Mouse (Mus musculus) liver, embryonic 14 days (tissue): ENCODE measurements around the gene Gpr83. TPM values are rescaled to one million over a fixed set of nuclear protein-coding genes. Genes with fewer than 3 reads are reported as not detected.

Experiments
- polyA plus RNA-seq: library from polyadenylated mRNA; depleted of rRNA; stranded (reverse); fragments of >200 nt; gene quantifications from 2 replicates; pipeline ENCODE4 v1.2.3, GENCODE M21; 2012; rRNA removed

Gpr83 gene
- polyA plus RNA-seq: 0.05 TPM in 1 of 2 replicates, not detected in the other

GRCm38 (mm10) chr9:14859868-14860639 is at the start of gene Gpr83:
Gpr83 (plus strand) TSS chr9:14860210.

GRCm38 (mm10) chr9:14903581-14904378 is 43.8 kb downstream of the Gpr83 start, which contains the start of gene Izumo1r:
Izumo1r (minus strand) TSS chr9:14903949.

Other genes starting within 250 kb of the Gpr83 start
- gene Amotl1, start 215.2 kb upstream of the Gpr83 start, polyA plus RNA-seq: 1.9 and 2.1 TPM in 2 replicates
- gene Piwil4, start 119.5 kb upstream of the Gpr83 start, polyA plus RNA-seq: 0.06 TPM in 2 replicates
- 0.31 and 0.39 TPM in 2 replicates for gene Fut4, start 107.8 kb upstream of the Gpr83 start, polyA plus RNA-seq
- not detected in 2 replicates for gene 1700012B09Rik, start 89.2 kb upstream of the Gpr83 start, polyA plus RNA-seq
- 7.7 and 8.4 TPM in 2 replicates for gene Mre11a, start 75.6 kb upstream of the Gpr83 start, polyA plus RNA-seq
- gene Ankrd49, start 75.4 kb upstream of the Gpr83 start, polyA plus RNA-seq: 14.6 and 16.1 TPM in 2 replicates
- not detected in 2 replicates for gene Izumo1r, start 43.7 kb downstream of the Gpr83 start, polyA plus RNA-seq
- 2.4 and 2.5 TPM in 2 replicates for gene Panx1, start 185.3 kb downstream of the Gpr83 start, polyA plus RNA-seq